Mouse (Mus musculus) C2C12 (cell line): ENCODE results near the gene Nsun2. TPM values are rescaled to one million over a fixed set of nuclear protein-coding genes. Genes with fewer than 3 reads are reported as not detected.

ENCODE experiments used
- H3K27me3 ChIP-seq: one replicate; pipeline ENCODE4 v1.6.1; 2011; ENCODE audit not compliant: control insufficient read depth, insufficient read depth, insufficient read length
- H3K36me3 ChIP-seq: one replicate; pipeline ENCODE4 v1.6.1; 2011; ENCODE audit not compliant: control insufficient read depth, insufficient read depth
- H3K4me3 ChIP-seq: one replicate; pipeline ENCODE4 v1.5.1; 2011; ENCODE audit warnings: mild to moderate bottlenecking, control low read depth; ENCODE audit not compliant: poor library complexity, insufficient read depth, severe bottlenecking
- H3K79me2 ChIP-seq: one replicate; pipeline ENCODE4 v1.6.1; 2011; ENCODE audit not compliant: control insufficient read depth, insufficient read depth
- H3K79me3 ChIP-seq: one replicate; pipeline ENCODE4 v1.6.1; 2011; ENCODE audit warnings: low read depth, control low read depth
- H3ac ChIP-seq: one replicate; pipeline ENCODE3; 2011; ENCODE audit warnings: low read depth; ENCODE audit not compliant: control insufficient read depth, insufficient read length
- CEBPB ChIP-seq: IDR thresholded peaks from one replicate; pipeline ENCODE4 v1.6.1; 2011; ENCODE audit warnings: low read depth, mild to moderate bottlenecking, control low read depth, moderate library complexity
- CTCF ChIP-seq: IDR thresholded peaks from one replicate; pipeline ENCODE4 v1.5.1; 2011; ENCODE audit not compliant: control insufficient read depth, insufficient read depth, insufficient read length
- FOSL1 ChIP-seq: IDR thresholded peaks from one replicate; pipeline ENCODE4 v1.8.0; 2011; ENCODE audit warnings: mild to moderate bottlenecking, low read length; ENCODE audit not compliant: poor library complexity, insufficient read depth, severe bottlenecking
- MAX ChIP-seq: IDR thresholded peaks from one replicate; pipeline ENCODE4 v1.6.1; 2011; ENCODE audit warnings: mild to moderate bottlenecking, control low read depth
- MYOD1 ChIP-seq: IDR thresholded peaks from one replicate; pipeline ENCODE4 v1.6.1; 2011; ENCODE audit warnings: low read depth; ENCODE audit not compliant: control insufficient read depth, insufficient read length
- MYOG ChIP-seq: IDR thresholded peaks from one replicate; pipeline ENCODE4 v1.6.1; 2011; ENCODE audit not compliant: control insufficient read depth, insufficient read length; ENCODE audit errors: extremely low read depth
- USF1 ChIP-seq: IDR thresholded peaks from one replicate; pipeline ENCODE4 v1.6.1; 2011; ENCODE audit warnings: low read depth, mild to moderate bottlenecking, control low read depth, moderate library complexity
- polyA plus RNA-seq: library from polyadenylated mRNA; unstranded; fragments of >200 nt; fragmentation: generic; extraction: Trizol; gene quantifications from one replicate; pipeline ENCODE4 v1.2.1, GENCODE M21; 2012; ENCODE audit warnings: missing spikeins

Nsun2 gene
- polyA plus RNA-seq, 1 experiment, result 93.7 TPM

DNA sequence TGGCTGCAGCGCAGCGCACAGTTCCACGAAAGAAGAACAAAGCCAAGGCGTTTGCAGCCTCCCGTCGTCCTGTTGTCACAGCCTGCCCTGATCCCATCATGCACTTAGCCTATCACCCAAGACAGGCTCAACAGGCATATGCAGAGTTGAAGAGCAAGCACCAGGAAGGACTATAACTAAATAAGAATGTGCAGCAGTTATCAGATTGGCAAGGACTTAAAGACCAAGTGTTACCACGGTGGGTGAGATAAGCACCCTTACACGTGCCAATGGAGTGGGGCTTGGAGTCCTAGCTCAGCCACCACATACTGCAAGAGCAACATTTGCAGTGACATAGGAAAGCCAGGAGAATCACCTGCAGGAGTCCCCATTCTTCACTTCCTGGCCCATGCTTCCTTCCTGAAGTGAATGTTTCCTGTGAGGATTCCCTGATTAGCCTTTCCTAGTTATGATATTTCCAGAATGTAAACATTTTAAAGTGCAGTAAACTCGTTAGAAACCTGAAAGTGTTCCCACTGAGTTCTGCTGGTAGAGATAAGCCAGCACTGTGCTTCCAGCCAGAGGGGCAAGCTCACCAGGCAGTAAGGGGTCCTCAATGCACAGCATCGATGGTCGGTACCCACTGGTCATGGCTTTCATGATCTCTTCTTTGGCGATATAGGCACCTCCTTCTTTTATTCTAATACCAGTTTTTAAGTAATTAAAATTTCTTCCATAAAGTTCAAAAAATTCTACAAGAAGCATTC is 27.0 kb upstream of the Nsun2 start:
- no peak for TF ChIP-seq CTCF
- no peak for TF ChIP-seq MYOD1
- no peak for TF ChIP-seq USF1
- no peak for TF ChIP-seq FOSL1
- no peak overlapping the region for H3K4me3 ChIP-seq
- H3K79me2 ChIP-seq, result no peaks in the 10 kb centered on the region
- peaks cover 74% of the 10 kb centered on the region for H3K36me3 ChIP-seq
- no peaks in the 10 kb centered on the region for H3K27me3 ChIP-seq
- no peaks in the 10 kb centered on the region for H3K79me3 ChIP-seq
- H3ac ChIP-seq, result no peak overlapping the region

DNA sequence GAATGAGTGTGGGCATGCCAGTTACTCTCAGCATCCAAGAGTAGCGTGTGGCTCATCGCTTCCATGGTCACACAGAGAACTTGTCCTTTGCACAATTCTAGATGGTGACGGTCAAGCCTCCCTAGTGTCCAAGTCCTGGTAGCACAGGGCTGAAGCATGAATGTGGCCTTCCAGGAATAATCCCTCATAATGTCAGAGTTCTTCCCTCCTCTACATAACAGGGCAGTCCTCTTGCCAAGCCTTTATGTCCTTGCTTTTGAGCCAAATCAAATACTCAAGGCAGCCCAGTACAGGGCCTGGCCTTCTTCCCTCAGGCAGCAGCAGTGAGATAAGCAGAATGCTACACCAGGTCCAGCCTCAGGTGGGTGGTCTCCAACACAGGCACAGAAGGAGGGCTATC is 25.9 kb upstream of the Nsun2 start:
- Histone ChIP-seq H3K27me3 (no peaks in the 10 kb centered on the region), H3K36me3 (peaks cover 68% of the 10 kb centered on the region), H3K79me2 (no peaks in the 10 kb centered on the region), H3ac (no peak overlapping the region), H3K79me3 (no peaks in the 10 kb centered on the region), H3K4me3 (no peak overlapping the region)
- TF ChIP-seq FOSL1 (no peak), CTCF (no peak), MAX (no peak), MYOD1 (no peak), USF1 (no peak), CEBPB (no peak), MYOG (no peak)

DNA sequence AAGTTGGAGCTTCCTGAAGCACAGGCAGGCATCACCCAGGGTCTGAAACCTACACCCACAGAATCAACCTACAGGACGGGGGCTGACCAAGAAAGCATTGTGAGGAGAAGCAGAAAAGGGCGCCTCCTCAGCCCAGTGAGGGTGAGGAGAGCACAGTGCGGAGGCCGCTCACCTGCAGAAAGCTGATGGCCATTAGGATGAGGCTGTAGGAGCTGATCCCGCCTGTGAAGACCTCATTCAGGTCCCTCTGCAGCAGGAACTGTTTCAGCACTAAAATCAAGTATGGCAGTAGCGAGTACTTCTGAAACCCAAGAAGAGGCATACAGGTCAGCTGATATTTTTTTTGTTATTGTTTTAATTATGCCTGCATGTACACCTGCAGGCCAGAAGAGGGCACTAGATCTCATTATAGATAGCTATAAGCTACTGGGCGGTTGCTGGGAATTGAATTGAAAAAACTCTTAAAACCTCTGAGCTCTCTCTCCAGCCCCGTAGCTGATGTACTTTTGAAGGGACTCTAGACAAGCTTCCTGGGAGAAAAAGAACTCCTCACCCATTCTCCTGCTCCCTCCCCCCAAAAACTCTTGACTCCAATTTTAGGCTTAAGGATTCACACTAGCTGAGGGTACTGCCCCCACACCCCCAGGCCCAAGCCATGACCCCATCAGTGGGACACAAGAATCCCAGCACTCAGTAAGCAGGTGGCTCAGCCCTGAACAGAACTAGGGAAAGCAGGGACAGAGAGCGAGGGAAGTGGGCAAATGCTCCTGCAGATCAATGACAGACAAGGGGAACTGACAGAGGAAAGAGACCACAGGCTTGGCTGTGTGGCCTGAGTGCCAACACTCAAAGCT is 23.9 kb upstream of the Nsun2 start:
- H3K36me3 ChIP-seq, result peaks cover 54% of the 10 kb centered on the region
- peaks cover 3% of the 10 kb centered on the region for H3K79me3 ChIP-seq
- no peak overlapping the region for H3K4me3 ChIP-seq
- TF ChIP-seq MAX (no peak), USF1 (peak; percentile 37)
- H3K27me3 ChIP-seq, result no peaks in the 10 kb centered on the region
- H3ac ChIP-seq, result no peak overlapping the region
- H3K79me2 ChIP-seq, result peaks cover under 1% of the 10 kb centered on the region

DNA sequence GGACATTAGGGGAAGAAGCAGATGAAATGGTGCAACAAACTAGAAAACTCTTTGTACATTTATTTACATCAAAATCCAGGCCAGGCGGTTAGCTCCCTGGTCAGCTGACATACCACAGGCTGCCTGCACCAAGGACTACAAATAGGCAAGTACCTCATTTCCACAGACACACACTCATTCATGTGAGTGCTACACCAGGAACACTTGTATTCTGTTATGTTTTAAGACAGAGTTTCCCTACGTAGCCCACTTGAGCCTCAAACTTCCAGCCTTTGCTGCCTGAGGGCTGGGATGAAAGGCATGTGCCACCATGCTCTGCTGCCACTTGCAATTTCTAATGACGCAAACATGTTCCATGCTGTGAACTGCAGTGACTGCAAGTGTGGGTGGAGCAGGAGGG is 18.5 kb upstream of the Nsun2 start:
- Histone ChIP-seq H3K79me3 (peaks cover 42% of the 10 kb centered on the region), H3K4me3 (no peak overlapping the region), H3K27me3 (no peaks in the 10 kb centered on the region), H3K79me2 (peaks cover 52% of the 10 kb centered on the region), H3ac (no peak overlapping the region), H3K36me3 (peaks cover 13% of the 10 kb centered on the region)
- no peak for TF ChIP-seq FOSL1
- TF ChIP-seq CEBPB, result no peak
- TF ChIP-seq MYOG, result no peak
- TF ChIP-seq MYOD1, result no peak
- TF ChIP-seq USF1, result no peak
- TF ChIP-seq CTCF, result no peak
- TF ChIP-seq MAX, result no peak

DNA sequence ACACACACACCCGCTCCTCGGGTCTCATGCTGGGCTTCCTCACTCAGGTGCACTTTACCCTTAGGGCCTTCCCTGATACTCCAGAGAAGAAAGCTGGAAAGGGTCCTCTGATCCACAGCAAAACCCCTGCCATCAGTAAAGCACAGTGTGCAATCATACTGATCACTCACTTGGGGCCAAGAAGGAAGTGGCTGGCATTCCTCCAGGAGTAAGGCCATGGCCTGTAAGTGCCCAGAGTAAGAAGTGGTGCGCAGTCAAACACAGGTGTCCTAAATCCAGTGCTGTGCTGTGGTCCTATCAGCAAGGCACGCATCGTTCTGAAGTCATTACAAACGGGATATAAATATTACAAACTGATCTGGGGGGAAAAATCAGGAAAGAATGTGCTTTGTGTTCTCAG is 16.1 kb upstream of the Nsun2 start:
- TF ChIP-seq CEBPB (no peak), MAX (no peak)
- Histone ChIP-seq H3K79me2 (peaks cover 75% of the 10 kb centered on the region), H3K27me3 (no peaks in the 10 kb centered on the region), H3ac (no peak overlapping the region), H3K79me3 (peaks cover 65% of the 10 kb centered on the region), H3K4me3 (no peak overlapping the region), H3K36me3 (peaks cover 8% of the 10 kb centered on the region)

DNA sequence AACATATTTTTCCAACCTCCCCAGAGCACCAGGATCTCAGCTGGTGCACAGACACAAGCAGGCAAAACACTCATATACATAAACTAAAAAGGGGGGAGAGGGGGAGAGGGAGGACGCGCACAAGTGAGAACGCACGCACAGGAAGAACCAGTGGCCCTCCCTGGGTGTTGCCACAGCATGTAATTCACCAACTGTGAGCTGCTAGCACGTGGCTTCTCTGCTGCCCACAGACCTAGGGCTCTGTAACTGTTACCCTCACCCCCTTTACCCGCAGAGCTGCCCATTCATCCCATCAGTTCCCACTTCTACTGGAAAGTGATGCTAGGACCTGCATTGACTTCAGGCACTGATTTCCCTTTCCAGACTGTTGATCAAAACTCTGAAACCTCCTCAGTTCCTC is 14.4 kb upstream of the Nsun2 start:
- H3K27me3 ChIP-seq, result no peaks in the 10 kb centered on the region
- no peaks in the 10 kb centered on the region for H3K36me3 ChIP-seq
- TF ChIP-seq MYOD1 (no peak), CEBPB (no peak), USF1 (no peak), CTCF (no peak), MAX (no peak), FOSL1 (no peak), MYOG (no peak)
- H3K4me3 ChIP-seq, result no peak overlapping the region
- peaks cover 92% of the 10 kb centered on the region for H3K79me2 ChIP-seq
- H3ac ChIP-seq, result no peak overlapping the region
- H3K79me3 ChIP-seq, result peaks cover 78% of the 10 kb centered on the region
